26 mouse cellular contexts compared by ENCODE assay signal in genomic region chr15:83256491-83256890, GRCm38 (mm10). TPM values are rescaled to one million over a fixed set of nuclear protein-coding genes. Genes with fewer than 3 reads are reported as not detected.
"Had no signal": no experiment of that assay in that cellular context is flagged by ENCODE, and none has a peak within 500 bp of the region (broad histone marks: within the 10 kb centered on the region; RNA-seq: fewer than 3 reads in every experiment).

No protein-coding gene starts in this region.

- H3K9ac ChIP-seq: heart, embryonic 13.5 days; heart, embryonic 15.5 days; hindbrain, embryonic 12.5 days; hindbrain, embryonic 14.5 days; intestine, embryonic 15.5 days; limb, embryonic 12.5 days; liver, embryonic 13.5 days; liver, embryonic 15.5 days; liver, postnatal 0 days had no signal

- H3K27ac ChIP-seq: gastrocnemius, adult 2 months; heart, embryonic 13.5 days; heart, embryonic 15.5 days; hindbrain, embryonic 10.5 days; hindbrain, embryonic 12.5 days; hindbrain, embryonic 14.5 days; intestine, embryonic 15.5 days; layer of hippocampus, adult 2 months; left cerebral cortex, adult 2 months; limb, embryonic 10.5 days; limb, embryonic 12.5 days; liver, embryonic 13.5 days; liver, embryonic 15.5 days had no signal

- H3K36me3 ChIP-seq: heart, embryonic 13.5 days; heart, embryonic 15.5 days; hindbrain, embryonic 10.5 days; hindbrain, embryonic 12.5 days; intestine, embryonic 15.5 days; limb, embryonic 10.5 days; limb, embryonic 12.5 days; liver, embryonic 13.5 days; liver, embryonic 15.5 days had no signal

- H3K4me2 ChIP-seq: heart, embryonic 11.5 days; heart, embryonic 13.5 days; heart, embryonic 15.5 days; hindbrain, embryonic 12.5 days; hindbrain, embryonic 14.5 days; intestine, embryonic 15.5 days; limb, embryonic 12.5 days; liver, embryonic 11.5 days; liver, embryonic 13.5 days; liver, embryonic 15.5 days had no signal

- H3K9me3 ChIP-seq: heart, embryonic 15.5 days; hindbrain, embryonic 10.5 days; hindbrain, embryonic 12.5 days; intestine, embryonic 15.5 days; limb, embryonic 10.5 days; liver, embryonic 13.5 days; liver, embryonic 15.5 days had no signal

- H3K4me3 ChIP-seq: gastrocnemius, adult 2 months; heart, embryonic 13.5 days; heart, embryonic 15.5 days; hindbrain, embryonic 10.5 days; hindbrain, embryonic 12.5 days; intestine, embryonic 15.5 days; layer of hippocampus, adult 2 months; left cerebral cortex, adult 2 months; limb, embryonic 10.5 days; limb, embryonic 12.5 days; liver, embryonic 13.5 days; liver, embryonic 15.5 days had no signal

- DNase-seq: gastrocnemius, adult 2 months; gastrocnemius, postnatal 14 days; gastrocnemius, postnatal 36 days; heart, adult 18-20 months; heart, postnatal 14 days; heart, postnatal 36 days; liver; liver, embryonic 13.5 days; liver, postnatal 0 days; lung, adult 2 months had no signal

- ATAC-seq: hindbrain, embryonic 16.5 days; inflammation-experienced regulatory T-cells, adult 6 months; intestine, embryonic 15.5 days; intestine, postnatal 0 days; liver, postnatal 0 days had no signal

RNA-seq across cellular contexts. Expression of gene A4galt, which starts 4.9 kb away (rescaled TPM):
- polyA plus RNA-seq: inflammation-experienced regulatory T-cells, adult 6 months; limb, embryonic 10.5 days had no signal
